Mouse (Mus musculus): Measurements from ENCODE around the gene Lmo7.

The Lmo7 gene

DNA sequence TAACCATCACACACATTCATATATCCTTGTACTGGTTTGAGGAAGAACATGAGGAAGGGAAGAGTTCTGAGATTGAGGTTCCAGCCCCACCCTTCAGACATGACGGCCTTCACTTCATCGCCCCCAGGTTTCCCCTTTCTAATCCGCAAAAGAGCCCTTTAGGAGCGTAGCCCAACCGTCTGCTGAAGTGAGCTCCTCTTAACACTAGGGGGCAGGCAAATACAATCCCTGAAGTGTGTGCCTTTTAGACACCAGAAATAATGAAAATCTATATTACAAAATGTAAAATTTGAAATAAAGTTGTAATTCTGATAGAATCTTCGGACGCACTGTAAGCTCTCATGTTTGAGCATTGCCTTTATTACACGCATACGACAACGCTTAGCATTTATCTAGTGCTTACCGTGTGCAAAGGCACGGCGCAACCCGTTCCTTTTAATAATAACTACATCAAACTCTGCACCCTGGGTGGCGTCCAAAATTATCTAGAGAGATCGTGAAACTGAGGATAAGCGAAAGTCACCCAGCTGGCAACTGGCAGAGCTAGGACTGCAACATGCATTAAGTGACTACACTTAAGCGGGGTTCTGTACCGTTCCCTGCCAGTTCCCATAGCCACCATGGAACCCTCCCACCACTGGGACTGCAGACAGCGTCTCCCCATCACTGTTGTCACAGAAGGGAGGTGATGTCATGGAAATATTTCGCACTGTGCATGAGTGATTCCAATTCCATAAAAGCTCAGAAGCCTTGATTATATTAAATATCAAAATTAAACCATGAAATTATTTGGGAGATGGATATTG, 217.2 kb downstream of the Lmo7 start:
- DNase-seq (ENCODE audit: low spot score in 2 of 2) = no peak

DNA sequence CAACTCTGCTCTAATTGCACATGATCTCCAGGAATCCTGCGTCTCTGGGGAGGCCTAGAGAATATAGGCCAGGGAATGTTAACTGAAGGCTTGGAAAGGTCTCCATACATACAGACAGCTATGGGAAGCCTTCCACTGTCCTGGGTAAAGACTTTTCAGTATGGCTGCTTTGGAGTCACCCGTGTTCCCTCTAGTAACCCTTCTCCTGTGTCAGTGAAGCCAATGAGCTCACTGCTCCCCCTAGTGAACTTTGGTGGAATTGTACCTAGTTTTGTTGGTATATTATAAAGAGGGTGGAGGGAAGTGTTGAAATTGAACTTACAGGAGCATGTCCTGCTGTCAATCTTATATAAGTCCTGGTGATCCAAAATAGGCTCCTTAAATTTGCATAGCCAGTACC, 219.4 kb downstream of the Lmo7 start:
- peak in 1 of 2 experiments; percentile 19 for DNase-seq (ENCODE audit: low spot score in 2 of 2)

DNA sequence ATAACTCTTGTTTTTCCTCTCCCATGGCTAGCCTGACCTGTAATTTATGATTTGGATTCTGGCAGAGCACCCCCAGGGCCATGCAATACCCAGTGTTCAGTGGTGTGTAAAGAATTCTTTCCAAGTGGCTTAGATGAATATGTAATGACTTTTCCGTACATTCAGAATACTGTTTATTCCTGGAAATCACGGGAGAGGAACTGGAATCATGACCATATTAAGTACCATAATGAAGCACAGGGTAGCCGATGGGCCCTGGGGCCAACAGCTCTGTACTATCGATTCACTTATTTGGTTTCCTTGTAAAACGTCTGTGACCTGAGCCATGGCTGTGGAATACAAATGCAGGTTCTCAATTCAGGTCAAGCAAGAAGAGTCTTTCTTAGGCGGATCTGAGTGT, 221.3 kb downstream of the Lmo7 start:
- no peak for DNase-seq (ENCODE audit: low spot score in 2 of 2)

DNA sequence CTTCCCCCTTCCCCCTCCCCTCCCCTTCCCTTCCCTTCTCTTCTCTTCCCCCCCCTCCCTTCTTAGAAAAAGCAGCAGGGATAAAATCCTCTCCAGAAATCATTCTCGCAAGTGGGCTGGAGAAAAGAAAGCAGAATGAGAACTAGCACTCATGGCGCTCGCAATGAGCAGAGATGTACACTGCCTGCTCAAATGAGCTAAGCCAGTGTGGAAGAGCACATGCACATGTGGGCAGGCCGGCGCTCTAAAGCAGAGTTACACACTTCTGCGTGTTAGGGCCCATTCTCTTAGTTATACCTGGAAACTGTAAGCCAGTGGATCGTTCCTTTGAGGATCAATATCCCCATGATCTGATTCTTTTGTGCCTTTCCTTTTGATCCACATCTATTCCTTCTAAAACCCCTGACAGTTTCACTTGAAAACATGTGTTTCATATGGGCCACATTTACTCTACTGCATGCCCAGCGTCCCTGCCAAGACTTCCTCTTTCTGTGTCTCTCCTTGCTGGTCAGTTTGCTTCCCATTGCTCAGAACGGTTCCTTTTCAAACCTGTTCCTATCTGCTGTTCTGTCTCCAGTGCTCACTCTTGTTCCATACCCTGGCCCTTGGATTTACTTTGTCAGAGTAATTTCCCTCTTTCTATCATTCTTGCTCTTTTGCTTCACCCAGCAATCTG, 224.2 kb downstream of the Lmo7 start:
- DNase-seq (ENCODE audit: low spot score in 2 of 2) = no peak

DNA sequence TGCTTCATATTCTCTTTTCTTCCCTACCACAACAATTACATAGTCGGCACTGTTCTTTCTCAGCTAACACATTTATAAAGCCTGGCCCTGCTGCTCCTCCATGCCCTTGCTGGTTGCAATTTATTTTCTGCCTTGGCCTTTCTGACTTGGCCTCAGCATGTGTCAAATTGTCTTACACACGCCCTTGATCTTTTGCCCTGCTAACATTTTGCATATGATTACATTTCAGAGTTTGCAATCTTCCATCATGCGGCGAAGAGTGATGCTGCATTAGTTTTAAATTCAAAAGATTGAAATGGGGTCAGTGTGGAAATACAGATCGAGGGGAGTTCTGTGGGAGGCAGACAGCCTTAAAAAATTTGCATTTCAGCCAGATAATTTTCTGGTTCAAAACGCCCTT, 234.6 kb downstream of the Lmo7 start:
- no peak for DNase-seq (ENCODE audit: low spot score in 2 of 2)

DNA sequence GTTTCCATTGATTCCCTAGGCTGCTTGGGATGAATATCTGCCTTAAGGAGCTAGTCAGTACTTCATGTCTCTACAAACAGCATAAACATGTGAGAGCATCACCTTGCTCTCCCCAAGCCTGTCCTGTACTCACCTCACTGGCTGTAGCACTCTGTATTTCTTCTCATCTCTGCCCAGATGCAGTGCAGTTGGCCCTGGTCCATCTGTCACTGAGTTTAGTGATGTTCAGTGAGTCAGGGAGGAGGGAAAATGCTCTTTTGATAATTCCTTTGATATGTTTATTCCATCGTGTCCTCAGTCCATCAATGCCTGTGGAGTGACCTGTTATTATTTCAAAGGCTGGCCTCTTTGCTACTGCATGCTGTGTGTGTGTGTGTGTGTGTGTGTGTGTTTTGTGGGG, 235.2 kb downstream of the Lmo7 start:
- DNase-seq (ENCODE audit: low spot score in 2 of 2) = no peak

DNA sequence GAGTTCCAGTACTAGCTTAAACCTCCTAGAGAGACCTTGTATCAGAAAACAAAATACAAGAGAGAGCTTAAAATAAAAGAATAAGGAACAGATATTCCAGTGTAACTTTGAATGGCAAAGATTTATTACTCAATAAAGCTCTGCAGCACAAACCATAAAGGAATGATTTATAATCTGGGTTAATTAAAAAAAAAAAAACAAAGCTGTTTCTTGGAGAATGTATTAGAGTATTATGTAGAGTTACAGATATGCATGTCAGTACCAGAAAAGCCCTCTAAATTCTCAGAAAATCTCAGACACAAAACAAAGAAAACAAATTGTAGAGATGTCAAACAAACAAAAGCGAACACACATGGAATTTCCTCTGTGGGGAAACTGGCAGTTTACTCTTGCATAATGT, 243.0 kb downstream of the Lmo7 start:
- DNase-seq (ENCODE audit: low spot score in 2 of 2) = no peak

DNA sequence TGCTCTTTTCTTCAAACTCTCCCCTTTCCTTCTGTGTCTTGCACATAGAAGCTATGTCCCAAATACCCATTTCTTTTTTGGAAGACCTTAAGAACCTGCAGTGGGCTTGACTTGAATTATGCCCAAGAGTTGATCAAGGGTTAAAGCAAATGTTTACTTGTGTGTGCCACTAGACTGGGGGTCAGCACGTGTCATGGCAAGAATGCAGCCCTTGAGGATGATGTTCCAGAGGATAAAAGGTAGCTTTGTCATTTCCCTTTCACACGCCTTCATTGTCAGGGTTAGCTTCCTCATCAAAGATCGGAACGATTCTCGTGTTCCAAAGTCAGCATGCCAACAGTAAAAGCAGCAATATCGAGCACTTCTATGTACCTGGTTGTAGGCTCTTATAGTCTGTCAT, 243.4 kb downstream of the Lmo7 start:
- DNase-seq (ENCODE audit: low spot score in 2 of 2) = no peak

DNA sequence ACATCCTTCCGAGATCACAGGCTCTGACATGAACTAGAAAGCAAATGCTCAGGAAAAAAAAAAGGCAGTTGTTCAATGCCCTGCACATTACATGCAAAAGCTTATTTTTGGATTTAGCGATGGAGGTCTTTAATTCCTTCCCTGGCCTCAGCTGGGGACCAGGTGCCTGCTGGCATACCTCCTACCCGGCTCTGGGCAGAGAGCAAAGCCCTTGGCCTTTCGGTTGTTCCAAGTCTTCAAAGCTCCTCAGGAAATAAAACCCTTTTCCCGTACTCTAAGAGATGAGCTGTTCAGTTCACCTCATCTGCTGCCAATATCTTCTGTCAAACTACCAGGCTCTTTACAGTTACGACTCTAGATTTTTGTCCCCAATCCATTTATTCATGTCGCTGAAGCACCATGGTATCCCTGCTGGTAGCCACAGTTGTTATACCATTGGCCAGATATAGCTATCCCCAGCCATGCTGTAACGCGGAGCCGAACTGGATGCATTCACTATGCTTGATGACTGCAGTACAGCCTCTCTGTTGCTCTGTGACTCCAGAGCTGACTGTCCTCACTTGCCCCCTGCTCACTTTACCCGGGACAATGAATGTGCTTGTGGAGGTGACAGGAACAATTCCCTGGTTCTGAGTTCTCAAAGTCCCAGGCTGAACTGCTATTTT, 246.4 kb downstream of the Lmo7 start:
- no peak for DNase-seq (ENCODE audit: low spot score in 2 of 2)

All from spleen, postnatal 10 days (tissue).